Mouse (Mus musculus) mouse embryonic stem cell (cell line): ENCODE results near the gene Ninj2.

Experiments
- in situ Hi-C, 2 experiments: fragments of 300-500 bp; cut with MboI; formaldehyde crosslinking; loops; 1 replicate in 1 of 2; 3 replicates in 1 of 2; pipeline ENCODE4 v1.14.3; 2019 to 2020; ENCODE audit warnings: low sequenced_read_pairs in 2 of 2, low pct_unique_long_range_greater_than_20kb in 1 of 2, mixed read lengths in 1 of 2; ENCODE audit not compliant: unreplicated experiment in 1 of 2

The Ninj2 gene

DNA sequence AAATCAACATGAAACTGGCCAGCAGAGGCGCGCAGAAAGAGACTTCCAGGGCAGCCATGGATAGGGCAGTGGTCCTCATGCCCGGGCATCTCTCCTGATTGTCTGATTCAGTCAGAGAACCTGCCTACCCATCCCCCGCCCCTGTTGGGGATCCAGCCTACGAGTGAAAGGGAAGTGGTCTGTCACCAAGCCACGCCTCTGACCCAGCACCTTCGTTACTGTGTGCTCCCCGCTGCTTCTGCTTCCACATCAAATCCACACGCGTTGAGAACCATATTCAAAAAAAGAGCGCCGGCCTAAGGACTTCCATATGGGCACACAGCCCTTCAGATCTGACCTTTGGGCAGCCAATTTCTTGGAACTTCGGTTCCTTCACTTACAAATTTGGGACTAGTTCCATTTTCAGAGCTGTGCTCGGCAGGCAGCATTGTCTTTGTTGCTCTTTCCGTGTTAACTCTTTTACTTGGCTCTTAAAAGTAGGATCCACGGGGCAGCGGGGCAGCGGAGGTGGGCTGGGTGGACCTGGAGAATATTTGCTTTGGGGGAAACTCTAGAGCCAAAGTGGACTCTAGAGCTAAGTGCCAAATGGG is 94.5 kb downstream of the Ninj2 start:
- in situ Hi-C loops = loop anchor here in 1 of 2 experiments (25.0 kb wide), 2 partner anchors 150 to 275 kb away; partner anchors contain the start of genes Rad52 and Wnk1

GRCm38 (mm10) chr6:120188376-120189235 is 95.5 kb downstream of the Ninj2 start:
- in situ Hi-C loops = loop anchor here in 1 of 2 experiments (25.0 kb wide), 2 partner anchors 151 to 276 kb away; partner anchors contain the start of genes Rad52 and Wnk1

GRCm38 (mm10) chr6:120189287-120189686 is 96.1 kb downstream of the Ninj2 start:
- in situ Hi-C loops = loop anchor here in 1 of 2 experiments (25.0 kb wide), 2 partner anchors 152 to 277 kb away; partner anchors contain the start of genes Rad52 and Wnk1

- in situ Hi-C loops = loop anchor here (10.0 to 25.0 kb wide), 5 partner anchors 153 to 696 kb away; partner anchors contain the start of genes Rad52 (in 1 of the 2) and Wnk1 (in 1 of the 2)
Measured at GRCm38 (mm10) chr6:120190365-120190764, 97.2 kb downstream of the Ninj2 start.

GRCm38 (mm10) chr6:120190912-120191311 is 97.8 kb downstream of the Ninj2 start:
- in situ Hi-C loops = loop anchor here (10.0 to 25.0 kb wide), 5 partner anchors 154 to 696 kb away; partner anchors contain the start of genes Rad52 (in 1 of the 2) and Wnk1 (in 1 of the 2)

- in situ Hi-C loops = loop anchor here (10.0 to 25.0 kb wide), 5 partner anchors 154 to 697 kb away; partner anchors contain the start of genes Rad52 (in 1 of the 2) and Wnk1 (in 1 of the 2)
Measured at GRCm38 (mm10) chr6:120191396-120192170, 98.4 kb downstream of the Ninj2 start.

DNA sequence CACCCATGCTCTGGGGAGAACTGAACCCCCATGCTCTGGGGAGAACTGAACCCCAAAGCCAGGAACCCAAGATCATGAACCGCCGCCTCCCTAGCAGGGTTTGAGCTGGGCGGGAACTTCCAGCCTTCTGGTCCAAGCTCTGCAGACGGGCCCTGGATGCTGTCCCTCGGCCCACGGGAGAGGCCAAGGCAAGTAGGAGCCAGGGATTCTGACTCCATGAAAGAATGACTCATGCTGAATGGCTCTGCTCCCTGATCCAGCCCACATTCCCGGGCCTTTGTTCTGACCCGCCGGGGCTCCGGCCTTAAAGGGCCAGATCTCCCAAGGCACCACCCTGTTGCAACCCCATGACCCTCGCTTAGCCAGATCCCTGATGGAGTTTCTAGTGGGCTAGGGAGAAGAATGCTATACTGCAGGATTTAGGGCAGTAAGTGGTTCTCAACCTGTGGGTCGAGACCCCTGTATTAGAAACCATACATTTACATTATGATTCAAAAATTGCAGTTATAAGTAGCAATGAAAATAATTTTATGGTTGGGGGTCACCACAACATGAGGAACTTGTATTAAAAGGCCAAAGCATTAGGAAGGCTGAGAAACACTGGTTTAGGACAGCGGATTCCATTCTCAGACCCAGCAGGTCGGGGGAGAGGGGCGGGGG is 99.2 kb downstream of the Ninj2 start:
- in situ Hi-C loops = loop anchor here (10.0 to 25.0 kb wide), 5 partner anchors 155 to 698 kb away; partner anchors contain the start of genes Rad52 (in 1 of the 2) and Wnk1 (in 1 of the 2)

- in situ Hi-C loops = loop anchor here (10.0 to 25.0 kb wide), 5 partner anchors 156 to 698 kb away; partner anchors contain the start of genes Rad52 (in 1 of the 2) and Wnk1 (in 1 of the 2)
Measured at GRCm38 (mm10) chr6:120193174-120193573, 100.0 kb downstream of the Ninj2 start.

- in situ Hi-C loops = loop anchor here (10.0 to 25.0 kb wide), 5 partner anchors 156 to 699 kb away; partner anchors contain the start of genes Rad52 (in 1 of the 2) and Wnk1 (in 1 of the 2)
Measured at GRCm38 (mm10) chr6:120193793-120194192, 100.6 kb downstream of the Ninj2 start.

DNA sequence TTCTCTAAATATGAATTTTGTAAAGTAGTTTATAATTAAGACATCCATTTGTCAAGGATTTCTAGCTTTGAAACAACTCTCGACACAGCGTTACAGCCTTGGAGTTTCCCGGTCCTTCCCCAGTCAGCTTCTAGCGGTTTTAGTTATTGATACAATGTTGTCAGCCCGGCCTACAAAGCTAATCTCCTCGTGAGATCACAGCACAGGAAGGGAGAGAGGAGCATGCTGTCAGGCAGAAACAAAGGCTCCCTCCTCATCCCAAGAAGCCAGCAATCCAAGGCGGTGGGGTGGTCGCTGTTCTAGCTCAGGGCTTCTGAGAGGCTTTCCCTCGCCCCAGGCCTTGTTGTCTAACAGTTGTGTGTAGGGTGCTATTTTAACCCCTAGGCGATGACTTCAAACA is 101.2 kb downstream of the Ninj2 start:
- in situ Hi-C loops = loop anchor here (10.0 to 25.0 kb wide), 5 partner anchors 157 to 700 kb away; partner anchors contain the start of genes Rad52 (in 1 of the 2) and Wnk1 (in 1 of the 2)

DNA sequence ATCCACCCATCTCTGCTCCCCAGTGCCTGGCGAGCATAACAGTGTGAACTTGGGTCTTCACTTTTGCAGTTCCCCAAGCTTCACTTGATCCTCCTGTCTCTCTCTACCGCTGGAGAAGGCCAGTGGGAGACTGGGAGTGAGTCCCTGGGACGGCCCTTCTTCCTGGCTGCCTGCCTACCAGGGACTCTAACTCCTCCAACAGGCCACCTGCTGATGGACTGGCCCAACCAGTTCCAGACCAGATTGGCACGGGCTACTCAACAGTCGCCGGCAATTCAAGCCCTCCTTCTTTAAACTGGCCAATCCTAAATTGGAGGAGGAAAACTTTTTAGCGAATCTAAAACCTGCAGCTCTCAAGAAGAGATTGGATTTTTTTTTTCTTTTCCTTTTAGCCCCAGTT is 101.8 kb downstream of the Ninj2 start:
- in situ Hi-C loops = loop anchor here (10.0 to 25.0 kb wide), 5 partner anchors 158 to 700 kb away; partner anchors contain the start of genes Rad52 (in 1 of the 2) and Wnk1 (in 1 of the 2)

- in situ Hi-C loops = loop anchor here (10.0 to 25.0 kb wide), 5 partner anchors 160 to 702 kb away; partner anchors contain the start of genes Rad52 (in 1 of the 2) and Wnk1 (in 1 of the 2)
Measured at GRCm38 (mm10) chr6:120196837-120197236, 103.7 kb downstream of the Ninj2 start.

GRCm38 (mm10) chr6:120197964-120198363 is 104.8 kb downstream of the Ninj2 start:
- in situ Hi-C loops = loop anchor here (10.0 to 25.0 kb wide), 5 partner anchors 161 to 703 kb away; partner anchors contain the start of genes Rad52 (in 1 of the 2) and Wnk1 (in 1 of the 2)

DNA sequence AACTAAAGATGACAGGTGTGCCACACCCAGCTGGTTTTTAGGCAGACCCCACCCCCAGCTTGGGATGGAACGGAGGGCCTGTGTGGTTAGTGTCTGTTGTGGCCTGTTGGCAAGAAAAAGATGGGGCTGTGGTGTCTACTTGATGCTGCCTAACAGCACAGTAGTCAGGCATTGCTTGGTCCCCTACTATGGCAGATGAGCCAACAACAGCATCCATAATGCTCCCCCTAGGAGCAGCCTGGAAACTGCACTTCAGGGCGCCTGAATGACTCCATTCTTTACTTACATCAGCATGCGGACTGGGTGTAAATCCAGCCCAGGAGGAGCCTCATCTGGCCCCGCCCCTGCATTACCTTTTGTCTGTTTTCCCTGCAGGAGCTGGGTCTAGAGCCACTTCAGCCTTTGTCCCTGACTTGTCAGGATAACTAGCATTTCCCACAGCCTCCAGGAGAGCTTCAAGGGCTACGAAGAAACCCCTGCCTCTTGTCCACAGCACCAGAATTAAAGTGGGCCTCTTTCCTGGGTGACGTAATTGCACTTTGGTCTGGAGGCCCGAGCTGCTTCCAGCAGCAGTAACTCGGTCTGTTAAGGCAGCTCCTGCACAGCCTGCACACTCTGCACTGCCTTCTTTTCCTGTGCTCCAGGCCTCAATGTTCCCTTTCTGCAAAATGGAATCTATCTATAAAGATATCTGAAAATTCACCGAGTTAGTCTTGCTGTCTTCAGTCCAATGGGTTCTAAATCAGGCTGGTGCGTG is 106.7 kb downstream of the Ninj2 start:
- in situ Hi-C loops = loop anchor here (10.0 to 25.0 kb wide), 5 partner anchors 163 to 705 kb away; partner anchors contain the start of genes Rad52 (in 1 of the 2) and Wnk1 (in 1 of the 2)

DNA sequence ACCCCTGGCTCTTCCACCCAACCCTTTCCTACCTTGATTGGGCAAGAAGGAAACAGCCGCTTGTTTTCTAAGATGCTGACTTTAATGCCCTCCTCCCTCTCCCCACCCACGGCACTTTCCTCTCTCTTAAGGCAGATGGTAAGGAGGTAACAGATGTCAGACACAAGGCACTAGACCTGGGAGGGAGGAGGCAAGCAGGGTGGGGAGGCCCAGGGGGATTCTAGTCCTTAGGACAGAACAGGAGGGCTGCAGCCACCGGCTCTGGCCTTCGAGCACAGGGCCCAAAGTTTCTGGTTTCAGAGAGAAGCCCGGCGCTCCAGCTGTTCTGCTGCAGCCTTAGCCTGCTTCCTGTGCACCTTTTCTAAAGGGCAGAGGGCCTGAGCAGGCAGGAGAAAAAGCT is 108.8 kb downstream of the Ninj2 start:
- in situ Hi-C loops = no loop called here

DNA sequence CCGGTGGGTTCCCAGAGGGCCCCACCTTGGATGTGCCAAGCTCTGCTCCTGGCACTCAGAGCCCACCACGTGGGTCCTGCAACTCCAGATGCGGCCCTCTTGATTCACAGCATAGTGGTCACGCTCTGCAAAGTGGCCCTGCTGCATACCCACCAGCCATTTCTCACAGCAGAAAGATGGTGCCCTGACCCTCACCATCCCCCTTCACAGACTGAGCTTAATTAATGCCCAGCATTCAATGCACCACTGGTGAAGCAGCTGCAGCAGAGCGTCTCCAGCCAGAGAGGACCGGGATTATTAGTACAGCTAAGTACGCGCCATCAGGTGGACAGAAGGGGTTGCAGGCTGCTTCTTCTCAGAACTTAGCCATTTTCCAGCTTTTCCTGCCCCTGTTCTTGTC is 109.3 kb downstream of the Ninj2 start:
- in situ Hi-C loops = no loop called here
